9 mouse cellular contexts compared by ENCODE assay signal in genomic region chr7:25251822-25252221, GRCm38 (mm10). TPM values are rescaled to one million over a fixed set of nuclear protein-coding genes. Genes with fewer than 3 reads are reported as not detected.
DNase-seq lines count a peak whose midpoint lies in the region; ATAC-seq and TF ChIP-seq lines count a peak whose summit lies in the region.
"Had no signal": no experiment of that assay in that cellular context is flagged by ENCODE, and none has a peak within 500 bp of the region (broad histone marks: within the 10 kb centered on the region; RNA-seq: fewer than 3 reads in every experiment).

No protein-coding gene starts in this region.

- peak overlapping the region; percentile 94 for H3K4me3 ChIP-seq in cortical plate, adult 2 months (ENCODE audit: insufficient read depth, low read length)
- peak overlapping the region; percentile 85 for H3K4me3 ChIP-seq in hindbrain, embryonic 10.5 days
- peak overlapping the region; percentile 92 for H3K4me3 ChIP-seq in midbrain, embryonic 11.5 days (ENCODE audit: low read depth, low read length)
- H3K4me3 ChIP-seq in thymus, adult 2 months (ENCODE audit: control insufficient read depth, insufficient read depth, low read length): no peak overlapping the region

- peak overlapping the region; percentile 91 for H3K27ac ChIP-seq in cortical plate, adult 2 months (ENCODE audit: insufficient read depth, low read length)
- H3K27ac ChIP-seq in hindbrain, embryonic 10.5 days: peak overlapping the region; percentile 97
- H3K27ac ChIP-seq in midbrain, embryonic 11.5 days (ENCODE audit: low read depth, low read length): peak overlapping the region; percentile 88
- H3K27ac ChIP-seq in thymus, adult 2 months (ENCODE audit: control insufficient read depth, insufficient read depth, low read length): no peak overlapping the region

- H3K36me3 ChIP-seq in hindbrain, embryonic 10.5 days: 0 out of 2 replicates have a peak, but pooled peaks cover 3% of the 10 kb centered on the region
- no peaks in the 10 kb centered on the region for H3K36me3 ChIP-seq in midbrain, embryonic 11.5 days (ENCODE audit: control insufficient read depth, insufficient read depth, low read length)
- no peaks in the 10 kb centered on the region for H3K36me3 ChIP-seq in thymus, adult 2 months (ENCODE audit: control insufficient read depth, insufficient read depth, low read length)

- no peaks in the 10 kb centered on the region for H3K9me3 ChIP-seq in hindbrain, embryonic 10.5 days
- no peaks in the 10 kb centered on the region for H3K9me3 ChIP-seq in midbrain, embryonic 11.5 days (ENCODE audit: control insufficient read depth, low read length)
- H3K9me3 ChIP-seq: G1E had no signal

- H3K4me1 ChIP-seq in cortical plate, adult 2 months (ENCODE audit: control insufficient read depth, insufficient read depth, low read length): peaks cover 5% of the 10 kb centered on the region; the same call in 1 of the 2 replicates
- peaks cover 49% of the 10 kb centered on the region for H3K4me1 ChIP-seq in hindbrain, embryonic 10.5 days (replicated peaks)
- H3K4me1 ChIP-seq in midbrain, embryonic 11.5 days (ENCODE audit: control insufficient read depth, insufficient read depth, low read length): peaks cover 31% of the 10 kb centered on the region
- peaks cover 35% of the 10 kb centered on the region for H3K4me1 ChIP-seq in thymus, adult 2 months (replicated peaks; ENCODE audit: control insufficient read depth, insufficient read depth, low read length)

- intact Hi-C loops in left cerebral cortex, postnatal 14 days (cut with DNase I): no loop called here

- peak overlapping the region; percentile 87 for H3K9ac ChIP-seq in midbrain, embryonic 11.5 days (ENCODE audit: low read length)

- no peaks in the 10 kb centered on the region for H3K27me3 ChIP-seq in hindbrain, embryonic 10.5 days (ENCODE audit: insufficient read depth, poor library complexity, severe bottlenecking)
- no peaks in the 10 kb centered on the region for H3K27me3 ChIP-seq in midbrain, embryonic 11.5 days (ENCODE audit: control insufficient read depth, insufficient read depth, low read length)
- no peaks in the 10 kb centered on the region for H3K27me3 ChIP-seq in thymus, adult 2 months (ENCODE audit: control insufficient read depth, insufficient read depth, low read length)

- whole genome bisulfite sequencing in hindbrain, embryonic 10.5 days: 23% methylated on average over 8 of the region's 8 CpGs
- 19% methylated on average over 8 of the region's 8 CpGs for WGBS in midbrain, embryonic 11.5 days
- WGBS in thymus, adult 2 months: 68% methylated on average over 8 of the region's 8 CpGs

- DNase-seq in kidney, adult 11 months: peak; percentile 19
- DNase-seq in kidney, postnatal 36 days: no peak
- no peak for DNase-seq in hindbrain, embryonic 10.5 days (ENCODE audit: low spot score)
- peak; percentile 94 for DNase-seq in midbrain, embryonic 11.5 days (ENCODE audit: low spot score, missing footprints)
- DNase-seq in thymus, adult 2 months: no peak
- no peak for DNase-seq in left cerebral cortex, postnatal 14 days (ENCODE audit: low spot score in 2 of 2)
- no peak for DNase-seq in thymus, postnatal 10 days (ENCODE audit: low spot score in 2 of 2)

- ATAC-seq in midbrain, embryonic 11.5 days (ENCODE audit: low FRiP score): no peak

- peak overlapping the region; percentile 74 for H3K4me2 ChIP-seq in midbrain, embryonic 11.5 days

- no peak for TF ChIP-seq POLR2A in cortical plate, adult 2 months (IDR thresholded peaks at IDR 0.05; ENCODE audit: extremely low read depth, insufficient read depth, low read length)
- TF ChIP-seq POLR2A in thymus, adult 2 months (IDR thresholded peaks at IDR 0.05; ENCODE audit: control insufficient read depth, extremely low read depth, insufficient read depth, low read length, poor library complexity): no peak

- TF ChIP-seq CTCF in cortical plate, adult 2 months (IDR thresholded peaks at IDR 0.05; ENCODE audit: extremely low read depth, insufficient read depth, low read length): no peak
- TF ChIP-seq CTCF in thymus, adult 2 months (IDR thresholded peaks at IDR 0.05; ENCODE audit: borderline replicate concordance, control insufficient read depth, extremely low read depth, insufficient read depth, low read length, poor library complexity): no peak

RNA-seq across cellular contexts. Expression of gene Erf, which starts 1.3 kb away (rescaled TPM):
- 47.2 and 48.6 TPM in 2 replicates for polyA plus RNA-seq in cortical plate, adult 2 months (2012; rRNA removed)
- 8.0 and 8.6 TPM in 2 replicates for polyA plus RNA-seq in hindbrain, embryonic 10.5 days (2016; fragmentation: Nextera tagmentation; extraction: Ambion mirVana)
- polyA plus RNA-seq in midbrain, embryonic 11.5 days (2014; fragmentation: Nextera tagmentation; extraction: Ambion mirVana): 11.7 and 13.9 TPM in 2 replicates
- 59.4 and 60.4 TPM in 2 replicates for polyA plus RNA-seq in thymus, adult 2 months (2012; rRNA removed)
- total RNA-seq in left cerebral cortex, postnatal 14 days (2021): 10 to 100 TPM; 68.6 to 70.7 TPM

RNA-seq across cellular contexts. Expression of gene Gsk3a, which starts 14.2 kb away (rescaled TPM):
- 287 and 292 TPM in 2 replicates for polyA plus RNA-seq in cortical plate, adult 2 months (2012; rRNA removed)
- 11.6 and 12.5 TPM in 2 replicates for polyA plus RNA-seq in hindbrain, embryonic 10.5 days (2016; fragmentation: Nextera tagmentation; extraction: Ambion mirVana)
- 12.8 and 14.6 TPM in 2 replicates for polyA plus RNA-seq in midbrain, embryonic 11.5 days (2014; fragmentation: Nextera tagmentation; extraction: Ambion mirVana)
- polyA plus RNA-seq in thymus, adult 2 months (2012; rRNA removed): 332 and 343 TPM in 2 replicates
- 100 to 1,000 TPM; 201 to 203 TPM for total RNA-seq in left cerebral cortex, postnatal 14 days (2021)

RNA-seq across cellular contexts. Expression of gene Cic, which starts 15.7 kb away (rescaled TPM):
- 89.6 and 94.1 TPM in 2 replicates for polyA plus RNA-seq in cortical plate, adult 2 months (2012; rRNA removed)
- polyA plus RNA-seq in hindbrain, embryonic 10.5 days (2016; fragmentation: Nextera tagmentation; extraction: Ambion mirVana): 23.2 and 23.5 TPM in 2 replicates
- 25.5 and 29.7 TPM in 2 replicates for polyA plus RNA-seq in midbrain, embryonic 11.5 days (2014; fragmentation: Nextera tagmentation; extraction: Ambion mirVana)
- 270 and 297 TPM in 2 replicates for polyA plus RNA-seq in thymus, adult 2 months (2012; rRNA removed)
- 100 to 1,000 TPM; 246 to 255 TPM for total RNA-seq in left cerebral cortex, postnatal 14 days (2021)

RNA-seq across cellular contexts. Expression of gene Zfp526, which starts 30.6 kb away (rescaled TPM):
- polyA plus RNA-seq in cortical plate, adult 2 months (2012; rRNA removed): 7.4 and 8.0 TPM in 2 replicates
- 2.5 and 3.0 TPM in 2 replicates for polyA plus RNA-seq in hindbrain, embryonic 10.5 days (2016; fragmentation: Nextera tagmentation; extraction: Ambion mirVana)
- 2.7 and 3.2 TPM in 2 replicates for polyA plus RNA-seq in midbrain, embryonic 11.5 days (2014; fragmentation: Nextera tagmentation; extraction: Ambion mirVana)
- polyA plus RNA-seq in thymus, adult 2 months (2012; rRNA removed): 38.2 and 46.5 TPM in 2 replicates
- 10 to 100 TPM in 1 of 2 experiments, 1 to 10 TPM in 1; 9.2 to 10.3 TPM for total RNA-seq in left cerebral cortex, postnatal 14 days (2021)

RNA-seq across cellular contexts. Expression of gene Dedd2, which starts 31.4 kb away (rescaled TPM):
- polyA plus RNA-seq in cortical plate, adult 2 months (2012; rRNA removed): 22.7 and 25.7 TPM in 2 replicates
- 10.2 and 11.2 TPM in 2 replicates for polyA plus RNA-seq in hindbrain, embryonic 10.5 days (2016; fragmentation: Nextera tagmentation; extraction: Ambion mirVana)
- polyA plus RNA-seq in midbrain, embryonic 11.5 days (2014; fragmentation: Nextera tagmentation; extraction: Ambion mirVana): 6.9 and 7.7 TPM in 2 replicates
- 93.6 and 102 TPM in 2 replicates for polyA plus RNA-seq in thymus, adult 2 months (2012; rRNA removed)
- 10 to 100 TPM; 25.0 to 26.0 TPM for total RNA-seq in left cerebral cortex, postnatal 14 days (2021)

Comparison
In these comparisons a context has a peak if more than half of its experiments do, and no peak if none do; other contexts are left out.
1. DNase-seq: peak in kidney, adult 11 months (single experiment) and midbrain, embryonic 11.5 days (single experiment); none in kidney, postnatal 36 days (0 of 2), hindbrain, embryonic 10.5 days (single experiment), thymus, adult 2 months (single experiment), left cerebral cortex, postnatal 14 days (0 of 2) and thymus, postnatal 10 days (0 of 2).
2. RNA of gene Gsk3a, which starts 14.2 kb away (polyA plus RNA-seq): 332 to 343 TPM in thymus, adult 2 months and 287 to 292 TPM in cortical plate, adult 2 months; 12.8 to 14.6 TPM in midbrain, embryonic 11.5 days and 11.6 to 12.5 TPM in hindbrain, embryonic 10.5 days; every median in the first group is over 10 times any median in the second.